Mouse (Mus musculus) kidney, adult 8-10 months (tissue): ENCODE measurements at regions not wholly inside any gene's neighbourhood (a gene's known extent, or its start where the extent isn't known, plus 50 kb on each side); places are given as distances from the start of the nearest gene placed in this dataset.
A peak's percentile ranks its signal among the peaks of the same experiment; 100 is the strongest.

Experiments used
- DNase-seq, 2 experiments: peaks; one replicate each; pipeline ENCODE4 v3.0.0; 2022

GRCm38 (mm10) chr4:69898831-69899230 is 511.4 kb downstream of the Cdk5rap2 start:
- DNase-seq, result peak; percentile 7 to 17

- no peak for DNase-seq
These were observed 514.1 kb downstream of the Cdk5rap2 start for GRCm38 (mm10) chr4:69896111-69896510.

GRCm38 (mm10) chr4:69892829-69893175 is 517.4 kb downstream of the Cdk5rap2 start:
- DNase-seq, result no peak

GRCm38 (mm10) chr4:69891898-69892828 is 518.1 kb downstream of the Cdk5rap2 start:
- peak in 1 of 2 experiments; percentile 47 for DNase-seq

GRCm38 (mm10) chr4:69890655-69891054 is 519.6 kb downstream of the Cdk5rap2 start:
- no peak for DNase-seq

GRCm38 (mm10) chr4:69889931-69890634 is 520.2 kb downstream of the Cdk5rap2 start:
- DNase-seq, result no peak

GRCm38 (mm10) chr4:69876734-69877133 is 533.5 kb downstream of the Cdk5rap2 start:
- DNase-seq, result no peak

GRCm38 (mm10) chr4:69870638-69871037 is 539.6 kb downstream of the Cdk5rap2 start:
- DNase-seq, result no peak

- DNase-seq, result no peak
These were observed 555.2 kb downstream of the Cdk5rap2 start for GRCm38 (mm10) chr4:69855001-69855400.

- no peak for DNase-seq
These were observed 557.6 kb downstream of the Cdk5rap2 start for GRCm38 (mm10) chr4:69852637-69853036.

GRCm38 (mm10) chr4:69849423-69849822 is 560.8 kb downstream of the Cdk5rap2 start:
- DNase-seq, result no peak

- DNase-seq, result no peak
These were observed 570.4 kb downstream of the Cdk5rap2 start for GRCm38 (mm10) chr4:69839868-69840267.

- DNase-seq, result no peak
These were observed 571.3 kb downstream of the Cdk5rap2 start for GRCm38 (mm10) chr4:69838940-69839339.

GRCm38 (mm10) chr4:69824903-69825268 is 585.4 kb downstream of the Cdk5rap2 start:
- DNase-seq, result no peak

- no peak for DNase-seq
These were observed 585.9 kb downstream of the Cdk5rap2 start for GRCm38 (mm10) chr4:69824215-69824902.

GRCm38 (mm10) chr4:69823311-69823940 is 586.8 kb downstream of the Cdk5rap2 start:
- DNase-seq, result peak in 1 of 2 experiments; percentile 7

GRCm38 (mm10) chr4:69818885-69819284 is 591.4 kb downstream of the Cdk5rap2 start:
- no peak for DNase-seq

- peak in 1 of 2 experiments; percentile 29 for DNase-seq
These were observed 624.7 kb downstream of the Cdk5rap2 start for GRCm38 (mm10) chr4:69785481-69786050.

- DNase-seq, result no peak
These were observed 629.0 kb downstream of the Cdk5rap2 start for GRCm38 (mm10) chr4:69781258-69781657.

- no peak for DNase-seq
These were observed 648.4 kb downstream of the Cdk5rap2 start for GRCm38 (mm10) chr4:69761841-69762240.

GRCm38 (mm10) chr4:69759596-69759995 is 650.6 kb downstream of the Cdk5rap2 start:
- no peak for DNase-seq

GRCm38 (mm10) chr4:69754567-69754966 is 655.7 kb downstream of the Cdk5rap2 start:
- DNase-seq, result no peak

- DNase-seq, result no peak
These were observed 657.2 kb downstream of the Cdk5rap2 start for GRCm38 (mm10) chr4:69753086-69753485.
